Mouse (Mus musculus): ENCODE results near the gene Ltbp1. TPM values are rescaled to one million over a fixed set of nuclear protein-coding genes. Genes with fewer than 3 reads are reported as not detected.

Gene Ltbp1
- total RNA-seq, 2 experiments from 2014 or later, result 6.2 to 6.5 TPM

GRCm38 (mm10) chr17:75196952-75197351, 191.6 kb downstream of the Ltbp1 start:
- DNase-seq (ENCODE audit: extremely low spot score in 1 of 2, low spot score in 2 of 2), result no peak

GRCm38 (mm10) chr17:75198767-75199166, 193.4 kb downstream of the Ltbp1 start:
- intact Hi-C loops (cut with DNase I), result no loop called here
- DNase-seq (ENCODE audit: extremely low spot score in 1 of 2, low spot score in 2 of 2), result no peak

More at GRCm38 (mm10) chr17:75196952-75197351, 191.6 kb downstream of the Ltbp1 start:
- intact Hi-C loops (cut with DNase I), result no loop called here

GRCm38 (mm10) chr17:75199694-75200093, 194.3 kb downstream of the Ltbp1 start:
- intact Hi-C loops (cut with DNase I), result no loop called here
- DNase-seq (ENCODE audit: extremely low spot score in 1 of 2, low spot score in 2 of 2), result no peak

GRCm38 (mm10) chr17:75202314-75202713, 196.9 kb downstream of the Ltbp1 start:
- no peak for DNase-seq (ENCODE audit: extremely low spot score in 1 of 2, low spot score in 2 of 2)

GRCm38 (mm10) chr17:75204065-75204464, 198.7 kb downstream of the Ltbp1 start:
- DNase-seq (ENCODE audit: extremely low spot score in 1 of 2, low spot score in 2 of 2), result no peak
- intact Hi-C loops (cut with DNase I), result no loop called here

More at GRCm38 (mm10) chr17:75202314-75202713, 196.9 kb downstream of the Ltbp1 start:
- intact Hi-C loops (cut with DNase I), result no loop called here

GRCm38 (mm10) chr17:75206281-75206680, 200.9 kb downstream of the Ltbp1 start:
- intact Hi-C loops (cut with DNase I), result no loop called here
- DNase-seq (ENCODE audit: extremely low spot score in 1 of 2, low spot score in 2 of 2), result no peak

- intact Hi-C loops (cut with DNase I), result no loop called here
- DNase-seq (ENCODE audit: extremely low spot score in 1 of 2, low spot score in 2 of 2), result no peak
Measured at GRCm38 (mm10) chr17:75208164-75208698, 202.9 kb downstream of the Ltbp1 start.

GRCm38 (mm10) chr17:75210526-75210925, 205.2 kb downstream of the Ltbp1 start:
- DNase-seq (ENCODE audit: extremely low spot score in 1 of 2, low spot score in 2 of 2), result no peak
- intact Hi-C loops (cut with DNase I), result no loop called here

- intact Hi-C loops (cut with DNase I), result no loop called here
- DNase-seq (ENCODE audit: extremely low spot score in 1 of 2, low spot score in 2 of 2), result no peak
Measured at GRCm38 (mm10) chr17:75216362-75216761, 211.0 kb downstream of the Ltbp1 start.

- no peak for DNase-seq (ENCODE audit: extremely low spot score in 1 of 2, low spot score in 2 of 2)
- intact Hi-C loops (cut with DNase I), result no loop called here
Measured at GRCm38 (mm10) chr17:75218700-75219099, 213.3 kb downstream of the Ltbp1 start.

GRCm38 (mm10) chr17:75228321-75228720, 223.0 kb downstream of the Ltbp1 start:
- intact Hi-C loops (cut with DNase I), result no loop called here

GRCm38 (mm10) chr17:75233206-75233605, 227.8 kb downstream of the Ltbp1 start:
- DNase-seq (ENCODE audit: extremely low spot score in 1 of 2, low spot score in 2 of 2), result no peak
- intact Hi-C loops (cut with DNase I), result no loop called here

More at GRCm38 (mm10) chr17:75228321-75228720, 223.0 kb downstream of the Ltbp1 start:
- no peak for DNase-seq (ENCODE audit: extremely low spot score in 1 of 2, low spot score in 2 of 2)

- no peak for DNase-seq (ENCODE audit: extremely low spot score in 1 of 2, low spot score in 2 of 2)
- intact Hi-C loops (cut with DNase I), result no loop called here
Measured at GRCm38 (mm10) chr17:75233923-75234322, 228.6 kb downstream of the Ltbp1 start.

GRCm38 (mm10) chr17:75235781-75236180, 230.4 kb downstream of the Ltbp1 start:
- intact Hi-C loops (cut with DNase I), result no loop called here
- peak in 1 of 2 experiments; percentile 41 for DNase-seq (ENCODE audit: extremely low spot score in 1 of 2, low spot score in 2 of 2)

GRCm38 (mm10) chr17:75236543-75236942, 231.2 kb downstream of the Ltbp1 start:
- intact Hi-C loops (cut with DNase I), result no loop called here
- no peak for DNase-seq (ENCODE audit: extremely low spot score in 1 of 2, low spot score in 2 of 2)

- intact Hi-C loops (cut with DNase I), result no loop called here
- DNase-seq (ENCODE audit: extremely low spot score in 1 of 2, low spot score in 2 of 2), result no peak
Measured at GRCm38 (mm10) chr17:75237456-75237855, 232.1 kb downstream of the Ltbp1 start.

- intact Hi-C loops (cut with DNase I), result no loop called here
- no peak for DNase-seq (ENCODE audit: extremely low spot score in 1 of 2, low spot score in 2 of 2)
Measured at GRCm38 (mm10) chr17:75238655-75239054, 233.3 kb downstream of the Ltbp1 start.

GRCm38 (mm10) chr17:75239545-75239944, 234.2 kb downstream of the Ltbp1 start:
- DNase-seq (ENCODE audit: extremely low spot score in 1 of 2, low spot score in 2 of 2), result no peak
- intact Hi-C loops (cut with DNase I), result no loop called here

- DNase-seq (ENCODE audit: extremely low spot score in 1 of 2, low spot score in 2 of 2), result no peak
- intact Hi-C loops (cut with DNase I), result no loop called here
Measured at GRCm38 (mm10) chr17:75242086-75242485, 236.7 kb downstream of the Ltbp1 start.

- intact Hi-C loops (cut with DNase I), result no loop called here
- DNase-seq (ENCODE audit: extremely low spot score in 1 of 2, low spot score in 2 of 2), result no peak
Measured at GRCm38 (mm10) chr17:75243221-75243620, 237.9 kb downstream of the Ltbp1 start.

GRCm38 (mm10) chr17:75244148-75244547, 238.8 kb downstream of the Ltbp1 start:
- intact Hi-C loops (cut with DNase I), result no loop called here
- no peak for DNase-seq (ENCODE audit: extremely low spot score in 1 of 2, low spot score in 2 of 2)

Measured in left cerebral cortex, postnatal 10 days (tissue).